Mouse (Mus musculus) urinary bladder, postnatal 14 days (tissue): Measurements from ENCODE around the gene Ank3.
"Not testable (repeated sequence)": the region's sequence is repeated elsewhere in the genome, so short reads cannot be mapped to it uniquely, and the experiment has no call there.

Experiments
- DNase-seq: peaks from one replicate; pipeline ENCODE4 v3.0.0; 2021; ENCODE audit warnings: low spot score

The Ank3 gene

GRCm38 (mm10) chr10:69398763-69399590 lies at the start of gene Ank3:
Gene Ank3 (plus strand): TSS chr10:69398773.
- peak; percentile 62 for DNase-seq

GRCm38 (mm10) chr10:69351071-69351841 lies 47.3 kb upstream of the Ank3 start:
- DNase-seq, result no peak

- no peak for DNase-seq
These were observed 46.7 kb upstream of the Ank3 start for GRCm38 (mm10) chr10:69351842-69352211.

GRCm38 (mm10) chr10:69352212-69353085 lies 46.1 kb upstream of the Ank3 start, which contains the start of gene Cdk1:
Gene Cdk1 (minus strand): TSS chr10:69352938.
- peak; percentile 98 for DNase-seq

- not testable (repeated sequence) for DNase-seq
These were observed 45.5 kb upstream of the Ank3 start for GRCm38 (mm10) chr10:69353086-69353479.

- DNase-seq, result no peak
These were observed 38.9 kb upstream of the Ank3 start for GRCm38 (mm10) chr10:69359666-69360065.

- DNase-seq, result no peak
These were observed 32.4 kb upstream of the Ank3 start for GRCm38 (mm10) chr10:69366208-69366607.

- no peak for DNase-seq
These were observed 31.6 kb upstream of the Ank3 start for GRCm38 (mm10) chr10:69366877-69367387.

- no peak for DNase-seq
These were observed 29.3 kb upstream of the Ank3 start for GRCm38 (mm10) chr10:69369321-69369720.

GRCm38 (mm10) chr10:69371441-69371840 lies 27.1 kb upstream of the Ank3 start:
- DNase-seq, result peak; percentile 29

GRCm38 (mm10) chr10:69372061-69372460 lies 26.5 kb upstream of the Ank3 start:
- DNase-seq, result no peak

GRCm38 (mm10) chr10:69373796-69374550 lies 24.6 kb upstream of the Ank3 start:
- DNase-seq, result no peak

GRCm38 (mm10) chr10:69375154-69375553 lies 23.4 kb upstream of the Ank3 start:
- no peak for DNase-seq

GRCm38 (mm10) chr10:69383186-69383585 lies 15.4 kb upstream of the Ank3 start:
- DNase-seq, result no peak

GRCm38 (mm10) chr10:69384640-69385039 lies 13.9 kb upstream of the Ank3 start:
- DNase-seq, result no peak

GRCm38 (mm10) chr10:69385136-69385535 lies 13.4 kb upstream of the Ank3 start:
- no peak for DNase-seq

- no peak for DNase-seq
These were observed 11.8 kb upstream of the Ank3 start for GRCm38 (mm10) chr10:69386767-69387166.

- no peak for DNase-seq
These were observed 9.1 kb upstream of the Ank3 start for GRCm38 (mm10) chr10:69389511-69389910.

GRCm38 (mm10) chr10:69398197-69398762 lies 293 bp upstream of the Ank3 start:
- DNase-seq, result peak; percentile 8

GRCm38 (mm10) chr10:69399814-69400385 lies 1.3 kb downstream of the Ank3 start:
- DNase-seq, result no peak
